Mouse (Mus musculus) adrenal gland, postnatal 0 days (tissue): ENCODE data around the gene Dpm1. TPM values are rescaled to one million over a fixed set of nuclear protein-coding genes. Genes with fewer than 3 reads are reported as not detected.

Source experiments
- microRNA-seq: library from miRNA; unstranded; fragments of <30 nt; microRNA quantifications from one replicate; pipeline ENCODE4, GENCODE M21; 2016; ENCODE audit warnings: borderline replicate concordance; ENCODE audit not compliant: insufficient number of aligned reads
- polyA plus RNA-seq: library from polyadenylated mRNA; unstranded; fragments of >200 nt; fragmentation: Nextera tagmentation; extraction: Ambion mirVana; gene quantifications from 2 replicates; pipeline ENCODE4 v1.2.1, GENCODE M21; 2015

Dpm1 gene
- 205 and 252 TPM in 2 replicates for polyA plus RNA-seq

GRCm38 (mm10) chr2:168230026-168230728 is at the start of gene Dpm1, which contains the start of the genes Gm20716 and Mocs3:
TSS of gene Dpm1 (minus strand) at chr2:168230591.
TSS of gene Gm20716 (minus strand) at chr2:168230364.
TSS of gene Mocs3 (plus strand) at chr2:168230622.

GRCm38 (mm10) chr2:168206725-168207644 is 23.4 kb downstream of the Dpm1 start, which contains the start of gene Adnp:
TSS of gene Adnp (minus strand) at chr2:168207112.

Small RNAs within 50 kb of the gene (microRNA-seq; reads per million reads assigned to microRNA genes)
- not detected for gene Gm24561

Other genes starting within 250 kb of the Dpm1 start
- gene Ripor3, start 220.0 kb downstream of the Dpm1 start, polyA plus RNA-seq: 2.0 and 2.2 TPM in 2 replicates
- gene Pard6b, start 149.6 kb downstream of the Dpm1 start, polyA plus RNA-seq: 2.6 and 2.7 TPM in 2 replicates
- 11.4 and 15.4 TPM in 2 replicates for gene Adnp, start 23.5 kb downstream of the Dpm1 start, polyA plus RNA-seq
- gene Gm20716, start 227 bp downstream of the Dpm1 start, polyA plus RNA-seq: 6.4 and 7.3 TPM in 2 replicates
- 8.5 and 12.4 TPM in 2 replicates for gene Mocs3, start within 50 bp of the Dpm1 start, polyA plus RNA-seq
- not detected in 2 replicates for gene Kcng1, start 51.1 kb upstream of the Dpm1 start, polyA plus RNA-seq